ENCODE assay signal across 23 mouse cellular contexts in the genomic region with DNA sequence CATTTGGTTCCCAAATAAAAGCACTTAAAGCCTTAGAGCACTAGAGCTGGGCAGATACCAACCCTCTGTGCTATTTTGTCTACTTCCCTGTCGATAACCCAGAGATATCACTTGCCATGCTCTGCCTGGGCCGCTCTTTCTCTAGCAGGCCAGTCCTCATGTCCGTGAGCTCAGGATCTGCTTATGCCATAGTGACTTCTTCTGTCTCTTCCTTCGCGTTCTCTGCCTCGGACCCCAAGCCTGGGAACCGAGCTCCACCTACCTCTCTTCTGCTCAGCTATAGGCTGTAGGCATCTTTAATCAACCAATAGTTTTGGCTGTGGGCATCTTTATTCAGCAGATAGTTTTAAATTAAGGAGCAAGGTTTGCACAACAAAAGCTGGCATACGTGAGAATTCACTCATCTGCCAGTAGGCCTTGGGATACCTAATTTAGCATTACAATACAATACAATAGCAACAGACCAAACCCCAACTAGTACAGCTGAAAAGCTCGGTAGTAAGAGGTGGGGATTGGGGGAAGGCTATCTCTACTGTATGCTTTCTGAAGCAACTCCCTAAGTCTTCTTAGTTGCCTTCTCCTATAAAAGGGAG.
"Had no signal": no experiment of that assay in that cellular context is flagged by ENCODE, and none has a peak within 500 bp of the region (broad histone marks: within the 10 kb centered on the region; RNA-seq: fewer than 3 reads in every experiment).

No protein-coding gene starts in this region.

- H3K4me1 ChIP-seq: hindbrain, embryonic 13.5 days; hindbrain, embryonic 15.5 days; limb, embryonic 10.5 days; limb, embryonic 12.5 days; liver, embryonic 13.5 days; liver, embryonic 15.5 days had no signal

- H3K4me3 ChIP-seq: heart, adult 2 months; heart, embryonic 13.5 days; heart, embryonic 15.5 days; hindbrain, embryonic 13.5 days; hindbrain, embryonic 15.5 days; layer of hippocampus, adult 2 months; left cerebral cortex, adult 2 months; limb, embryonic 10.5 days; limb, embryonic 12.5 days; liver, embryonic 13.5 days; liver, embryonic 15.5 days had no signal

- DNase-seq: gastrocnemius, postnatal 14 days; gastrocnemius, postnatal 36 days; heart, adult 11 months; heart, adult 2 months; heart, postnatal 14 days; heart, postnatal 36 days; kidney, adult 18-20 months; kidney, adult 8-10 months; kidney, postnatal 10 days; kidney, postnatal 25 days; kidney, postnatal 4 days; liver; liver, embryonic 13.5 days had no signal

- H3K27me3 ChIP-seq: heart, embryonic 13.5 days; heart, embryonic 15.5 days; hindbrain, embryonic 13.5 days; hindbrain, embryonic 15.5 days; limb, embryonic 12.5 days; liver, embryonic 13.5 days; liver, embryonic 15.5 days had no signal

- H3K27ac ChIP-seq: heart, adult 2 months; heart, embryonic 13.5 days; heart, embryonic 15.5 days; hindbrain, embryonic 13.5 days; hindbrain, embryonic 15.5 days; hindbrain, postnatal 0 days; layer of hippocampus, adult 2 months; left cerebral cortex, adult 2 months; limb, embryonic 10.5 days; limb, embryonic 12.5 days; liver, embryonic 13.5 days; liver, embryonic 15.5 days had no signal

- H3K9me3 ChIP-seq: heart, embryonic 13.5 days; heart, embryonic 15.5 days; hindbrain, embryonic 13.5 days; hindbrain, embryonic 15.5 days; limb, embryonic 10.5 days; liver, embryonic 13.5 days; liver, embryonic 15.5 days had no signal

- H3K36me3 ChIP-seq: heart, embryonic 13.5 days; heart, embryonic 15.5 days; hindbrain, embryonic 13.5 days; hindbrain, embryonic 15.5 days; limb, embryonic 10.5 days; limb, embryonic 12.5 days; liver, embryonic 13.5 days; liver, embryonic 15.5 days had no signal
